Mouse (Mus musculus) B cell, adult 2 months (primary cell): ENCODE results near the gene Snapc3.
"Not testable (repeated sequence)": the region's sequence is repeated elsewhere in the genome, so short reads cannot be mapped to it uniquely, and the experiment has no call there.

Experiments
- DNase-seq, 2 experiments: peaks; one replicate each; pipeline ENCODE4 v3.0.0; 2022

Gene Snapc3

GRCm38 (mm10) chr4:83418781-83419180 is 1.3 kb downstream of the Snapc3 start:
- no peak for DNase-seq

- no peak for DNase-seq
These were observed 6.1 kb downstream of the Snapc3 start for GRCm38 (mm10) chr4:83423641-83424040.

- no peak for DNase-seq
These were observed 7.6 kb downstream of the Snapc3 start for GRCm38 (mm10) chr4:83425119-83425518.

- no peak for DNase-seq
These were observed 9.6 kb downstream of the Snapc3 start for GRCm38 (mm10) chr4:83427141-83427540.

GRCm38 (mm10) chr4:83427696-83428095 is 10.2 kb downstream of the Snapc3 start:
- DNase-seq = no peak

- peak; percentile 43 to 61 for DNase-seq
These were observed 11.3 kb downstream of the Snapc3 start for GRCm38 (mm10) chr4:83428845-83429244.

- no peak for DNase-seq
These were observed 14.4 kb downstream of the Snapc3 start for GRCm38 (mm10) chr4:83431950-83432349.

GRCm38 (mm10) chr4:83432901-83433300 is 15.4 kb downstream of the Snapc3 start:
- DNase-seq = no peak

- DNase-seq = no peak
These were observed 18.9 kb downstream of the Snapc3 start for GRCm38 (mm10) chr4:83436375-83436774.

- no peak for DNase-seq
These were observed 20.6 kb downstream of the Snapc3 start for GRCm38 (mm10) chr4:83438116-83438515.

- DNase-seq = no peak
These were observed 21.5 kb downstream of the Snapc3 start for GRCm38 (mm10) chr4:83439045-83439444.

- no peak for DNase-seq
These were observed 23.5 kb downstream of the Snapc3 start for GRCm38 (mm10) chr4:83441050-83441449.

- DNase-seq = no peak
These were observed 33.3 kb downstream of the Snapc3 start for GRCm38 (mm10) chr4:83450785-83451184.

- DNase-seq = no peak
These were observed 42.6 kb downstream of the Snapc3 start for GRCm38 (mm10) chr4:83460106-83460505.

GRCm38 (mm10) chr4:83464827-83465226 is 47.3 kb downstream of the Snapc3 start:
- DNase-seq = no peak

- peak in 1 of 2 experiments; percentile 1 for DNase-seq
These were observed 50.1 kb downstream of the Snapc3 start for GRCm38 (mm10) chr4:83467615-83468014.

- DNase-seq = no peak
These were observed 50.7 kb downstream of the Snapc3 start for GRCm38 (mm10) chr4:83468208-83468607.

- no peak for DNase-seq
These were observed 67.7 kb downstream of the Snapc3 start for GRCm38 (mm10) chr4:83485250-83485649.

GRCm38 (mm10) chr4:83485735-83486116 is 68.2 kb downstream of the Snapc3 start:
- DNase-seq = peak; percentile 87 to 88

GRCm38 (mm10) chr4:83486117-83486901 is 68.8 kb downstream of the Snapc3 start, which contains the start of gene Psip1:
TSS of gene Psip1 (minus strand) at chr4:83486459.
- peak; percentile 92 to 93 for DNase-seq

- DNase-seq = no peak
These were observed 71.6 kb downstream of the Snapc3 start for GRCm38 (mm10) chr4:83489121-83489520.

- peak in 1 of 2 experiments; percentile 15 for DNase-seq
These were observed 75.6 kb downstream of the Snapc3 start for GRCm38 (mm10) chr4:83493112-83493511.

GRCm38 (mm10) chr4:83497013-83497412 is 79.5 kb downstream of the Snapc3 start:
- DNase-seq = not testable (repeated sequence)

GRCm38 (mm10) chr4:83500154-83501036 is 82.9 kb downstream of the Snapc3 start:
- no peak for DNase-seq
